Mouse (Mus musculus) kidney, postnatal 0 days (tissue): ENCODE results near the gene Rpl35. TPM values are rescaled to one million over a fixed set of nuclear protein-coding genes. Genes with fewer than 3 reads are reported as not detected.
A peak's percentile ranks its signal among the peaks of the same experiment; 100 is the strongest.
"Not testable (repeated sequence)": the region's sequence is repeated elsewhere in the genome, so short reads cannot be mapped to it uniquely, and the experiment has no call there.

Experiments used
- ATAC-seq: fragments of 200-750 bp; cut with Nextera tagmentation; replicated peaks from 2 replicates; pipeline ENCODE4 v1.8.0; 2017; ENCODE audit warnings: low read depth, moderate number of reproducible peaks, moderate TSS enrichment, moderate library complexity; ENCODE audit not compliant: low FRiP score
- DNase-seq: peaks from one replicate; pipeline ENCODE4 v3.0.0-alpha.2; 2016; ENCODE audit warnings: low spot score
- H3K27ac ChIP-seq: fragments of 300-500 bp; sonication (generic); 2 replicates; pipeline ENCODE4 v1.5.1; 2014; ENCODE audit warnings: mild to moderate bottlenecking
- H3K27me3 ChIP-seq: fragments of 300-500 bp; sonication (generic); 2 replicates; pipeline ENCODE4 v1.6.1; 2014; ENCODE audit warnings: low read length, mixed read lengths; ENCODE audit not compliant: insufficient read depth
- H3K36me3 ChIP-seq: fragments of 300-500 bp; sonication (generic); 2 replicates; pipeline ENCODE4 v1.6.1; 2014; ENCODE audit warnings: low read length, mixed read lengths; ENCODE audit not compliant: insufficient read depth
- H3K4me1 ChIP-seq: fragments of 300-500 bp; sonication (generic); replicated peaks from 2 replicates; pipeline ENCODE4 v1.6.1; 2014; ENCODE audit warnings: antibody characterized with exemption, low read length, mixed read lengths; ENCODE audit not compliant: insufficient read depth
- H3K4me2 ChIP-seq: fragments of 300-500 bp; sonication (generic); 2 replicates; pipeline ENCODE4 v1.6.1; 2014; ENCODE audit warnings: mild to moderate bottlenecking, low read length, moderate library complexity, mixed read lengths
- H3K4me3 ChIP-seq: fragments of 300-500 bp; sonication (generic); replicated peaks from 2 replicates; pipeline ENCODE4 v1.5.1; 2014; ENCODE audit warnings: low read depth, low read length
- H3K9ac ChIP-seq: fragments of 300-500 bp; sonication (generic); 2 replicates; pipeline ENCODE4 v1.6.1; 2014; ENCODE audit warnings: low read depth, low read length
- H3K9me3 ChIP-seq: fragments of 300-500 bp; sonication (generic); replicated peaks from 2 replicates; pipeline ENCODE4 v1.6.1; 2016; ENCODE audit warnings: low read length, inconsistent platforms, mixed read lengths
- CTCF ChIP-seq: IDR thresholded peaks from 2 replicates; pipeline ENCODE4 v1.5.1; 2016; ENCODE audit warnings: antibody characterized with exemption, low read depth, mild to moderate bottlenecking, moderate library complexity
- WGBS: fragments of 180-500 bp; shearing (Covaris S2); extraction: QIAGEN DNeasy Blood & Tissue Kit; methylation state at CpG from one replicate; pipeline ENCODE4 v1.1.7; 2014; 5-methylcytosine and 5-hydroxymethylcytosine counted together
- polyA plus RNA-seq: library from polyadenylated mRNA; unstranded; fragments of >200 nt; fragmentation: Nextera tagmentation; extraction: Ambion mirVana; gene quantifications from 2 replicates; pipeline ENCODE4 v1.2.1, GENCODE M21; 2015

The Rpl35 gene
- polyA plus RNA-seq, 1 experiment from 2014 or later, result 1,199 TPM

- no peak overlapping the region for H3K27ac ChIP-seq
- DNase-seq (no peak), ATAC-seq (no peak)
- TF ChIP-seq CTCF, result no peak
- no peak overlapping the region for H3K9ac ChIP-seq
- no peaks in the 10 kb centered on the region for H3K27me3 ChIP-seq
- no peak overlapping the region for H3K4me2 ChIP-seq
- H3K36me3 ChIP-seq, result peaks cover 36% of the 10 kb centered on the region
- H3K4me3 ChIP-seq, result no peak overlapping the region
- WGBS, result 86% methylated on average over 3 of the region's 3 CpGs
- H3K9me3 ChIP-seq, result no peaks in the 10 kb centered on the region
- H3K4me1 ChIP-seq, result peaks cover 6% of the 10 kb centered on the region
These were observed 6.5 kb upstream of the Rpl35 start for GRCm38 (mm10) chr2:39011971-39012370.

- no peak for ATAC-seq
These were observed 5.8 kb upstream of the Rpl35 start for GRCm38 (mm10) chr2:39011264-39011663.

GRCm38 (mm10) chr2:39010144-39010543 is 4.7 kb upstream of the Rpl35 start:
- not testable (repeated sequence) for H3K4me1 ChIP-seq, ATAC-seq, H3K4me3 ChIP-seq, H3K9ac ChIP-seq, H3K4me2 ChIP-seq, DNase-seq, H3K27me3 ChIP-seq, H3K27ac ChIP-seq, H3K9me3 ChIP-seq
- peaks cover 20% of the 10 kb centered on the region for H3K36me3 ChIP-seq
- WGBS, result 94% methylated on average over 4 of the region's 5 CpGs

More at GRCm38 (mm10) chr2:39011264-39011663, 5.8 kb upstream of the Rpl35 start:
- Histone ChIP-seq H3K9ac (no peak overlapping the region), H3K4me3 (no peak overlapping the region), H3K9me3 (no peaks in the 10 kb centered on the region), H3K4me1 (peaks cover 6% of the 10 kb centered on the region), H3K27ac (no peak overlapping the region), H3K27me3 (no peaks in the 10 kb centered on the region), H3K36me3 (peaks cover 28% of the 10 kb centered on the region), H3K4me2 (no peak overlapping the region)
- no peak for TF ChIP-seq CTCF
- DNase-seq, result no peak

- ATAC-seq, result no peak
- Histone ChIP-seq H3K4me1 (peaks cover 6% of the 10 kb centered on the region), H3K4me2 (peak overlapping the region; percentile 94), H3K9ac (peak overlapping the region; percentile 92), H3K27ac (peak overlapping the region; percentile 97), H3K9me3 (no peaks in the 10 kb centered on the region), H3K27me3 (no peaks in the 10 kb centered on the region), H3K36me3 (peaks cover 8% of the 10 kb centered on the region), H3K4me3 (peak overlapping the region; percentile 91)
- DNase-seq, result peak; percentile 81
- TF ChIP-seq CTCF, result no peak
- 3% methylated on average over 3 of the region's 3 CpGs for WGBS
These were observed 3.5 kb upstream of the Rpl35 start for GRCm38 (mm10) chr2:39008954-39009365.

- ATAC-seq (peak; percentile 62), DNase-seq (peak; percentile 46)
- H3K36me3 ChIP-seq, result peaks cover 3% of the 10 kb centered on the region
- peak overlapping the region; percentile 92 for H3K9ac ChIP-seq
- peaks cover 12% of the 10 kb centered on the region for H3K4me1 ChIP-seq
- H3K4me3 ChIP-seq, result peak overlapping the region; percentile 91
- TF ChIP-seq CTCF, result 0 out of 2 replicates have a peak, but pooled peaks have one; percentile 1
- no peaks in the 10 kb centered on the region for H3K27me3 ChIP-seq
- no peaks in the 10 kb centered on the region for H3K9me3 ChIP-seq
- H3K27ac ChIP-seq, result peak overlapping the region; percentile 97
- under 1% methylated on average over 25 of the region's 25 CpGs for WGBS
- peak overlapping the region; percentile 94 for H3K4me2 ChIP-seq
These were observed 3.0 kb upstream of the Rpl35 start for GRCm38 (mm10) chr2:39008350-39008851.

GRCm38 (mm10) chr2:39007865-39008264 is 2.4 kb upstream of the Rpl35 start:
- DNase-seq (peak; percentile 96), ATAC-seq (peak; percentile 87)
- Histone ChIP-seq H3K9ac (peak overlapping the region; percentile 92), H3K27ac (peak overlapping the region; percentile 97), H3K27me3 (no peaks in the 10 kb centered on the region), H3K4me1 (peaks cover 16% of the 10 kb centered on the region), H3K9me3 (no peaks in the 10 kb centered on the region), H3K4me3 (peak overlapping the region; percentile 91), H3K4me2 (peak overlapping the region; percentile 94), H3K36me3 (peaks cover 4% of the 10 kb centered on the region; the same call in 1 of the 2 replicates)
- under 1% methylated on average over 38 of the region's 44 CpGs for WGBS
- peak; percentile 36 for TF ChIP-seq CTCF
